Mouse (Mus musculus): ENCODE data around the gene Olfr738.

The Olfr738 gene

GRCm38 (mm10) chr14:50407268-50407667 is at the start of gene Olfr738:
Gene Olfr738 (plus strand): TSS chr14:50407568.
- no peak for DNase-seq

DNA sequence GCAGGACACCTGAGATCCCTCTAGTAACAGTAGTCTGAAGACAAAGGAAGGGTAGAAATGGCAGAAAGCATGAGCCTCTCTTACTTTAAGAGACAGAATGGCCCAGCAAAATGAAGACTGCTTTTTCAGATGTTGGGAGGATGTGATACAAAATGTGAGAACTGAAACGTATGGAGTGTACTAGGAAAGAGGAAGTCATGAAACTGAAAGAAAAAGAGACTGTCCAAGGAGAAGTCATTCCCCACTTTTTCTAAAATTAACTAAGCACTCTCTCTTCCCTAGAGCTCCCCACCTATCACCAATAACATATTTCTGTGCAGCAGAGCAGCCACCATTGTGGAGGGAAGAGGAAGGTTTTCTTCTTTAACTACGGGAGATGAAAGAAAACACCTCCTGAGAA is 49.8 kb upstream of the Olfr738 start, which contains the start of gene Tlr11:
Gene Tlr11, plus strand, starts transcription at position 322 of the 400 bp plus-strand sequence.
- no peak for DNase-seq

DNA sequence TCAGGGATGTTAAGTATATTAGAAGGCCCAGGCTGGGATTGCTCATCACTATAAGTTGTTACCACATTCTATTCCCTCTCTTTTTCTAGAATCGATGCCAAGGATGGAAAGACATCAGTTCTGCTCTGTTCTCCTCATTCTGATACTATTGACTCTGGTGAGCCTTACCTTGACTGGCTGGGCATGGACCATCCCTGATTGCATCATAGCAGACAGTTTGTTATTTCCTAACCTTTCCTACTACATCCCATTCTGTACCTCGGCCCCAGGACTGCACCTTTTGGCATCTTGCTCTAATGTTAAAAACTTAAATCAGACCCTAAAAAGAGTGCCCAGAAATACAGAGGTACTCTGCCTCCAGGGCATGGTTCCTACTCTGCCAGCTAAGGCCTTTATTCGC is 46.9 kb upstream of the Olfr738 start:
- DNase-seq = no peak

DNA sequence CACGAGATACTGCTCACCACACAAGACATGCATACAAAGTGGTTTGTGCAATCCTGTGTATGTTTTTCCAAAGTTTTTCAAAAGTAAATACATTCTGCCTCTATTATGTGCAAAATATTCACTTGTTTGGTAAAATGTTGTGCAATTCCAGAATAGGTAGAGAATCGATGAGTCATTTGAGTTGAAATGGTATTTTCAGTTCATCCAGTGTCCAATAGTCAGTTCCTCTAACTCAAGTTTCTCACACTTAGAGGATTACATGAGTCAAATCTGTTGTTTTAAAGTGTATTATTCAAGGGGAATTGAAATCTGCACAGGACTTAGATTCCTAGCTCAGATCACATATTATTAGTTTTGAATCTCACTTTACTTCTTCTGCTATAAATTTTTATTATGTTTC is 43.8 kb upstream of the Olfr738 start:
- no peak for DNase-seq

GRCm38 (mm10) chr14:50380863-50381262 is 26.5 kb upstream of the Olfr738 start, which contains the start of gene Olfr736:
Gene Olfr736 (plus strand): TSS chr14:50381163.
- DNase-seq = no peak

DNA sequence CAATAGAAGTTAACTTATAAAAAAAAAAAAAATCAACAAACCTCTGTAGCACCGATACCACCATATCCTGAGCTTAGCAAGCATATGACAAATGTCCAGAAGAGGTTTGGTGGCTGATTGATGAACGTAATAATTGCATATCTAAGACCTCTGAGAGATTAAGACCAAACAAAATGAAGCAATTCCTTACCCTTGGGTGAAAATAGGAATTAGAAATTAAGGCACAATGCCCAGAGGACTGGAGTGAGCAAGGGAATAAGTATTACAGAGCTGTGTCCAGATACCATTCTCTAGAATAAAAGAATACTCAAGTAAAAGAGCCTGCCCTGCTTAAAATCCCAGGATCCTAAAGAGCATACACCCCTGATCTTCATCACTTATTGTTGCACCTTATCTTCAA is 11.0 kb downstream of the Olfr738 start, which contains the start of gene Olfr739:
Gene Olfr739, plus strand, starts transcription at position 301 of the 400 bp plus-strand sequence.
- DNase-seq = no peak

- no peak for DNase-seq
These were observed 37.9 kb downstream of the Olfr738 start, which contains the start of gene Olfr740 for GRCm38 (mm10) chr14:50445245-50445644. Gene Olfr740 (plus strand): TSS chr14:50445545.
